Mouse (Mus musculus): Measurements from ENCODE around the gene Pigh.

- TF ChIP-seq CTCF (IDR thresholded peaks at IDR 0.05; ENCODE audit: extremely low read depth, insufficient read length, insufficient replicate concordance, low read depth, low read length) (no peak), POLR2A (IDR thresholded peaks at IDR 0.05; ENCODE audit: low read depth, low read length) (no peak)
Observed at GRCm38 (mm10) chr12:79097106-79097752, 7.8 kb upstream of the Pigh start.

Measured in small intestine, adult 2 months (tissue).